Mouse (Mus musculus) forebrain, embryonic 15.5 days (tissue): ENCODE results near the gene Icam5. TPM values are rescaled to one million over a fixed set of nuclear protein-coding genes. Genes with fewer than 3 reads are reported as not detected.
"Not testable (repeated sequence)": the region's sequence is repeated elsewhere in the genome, so short reads cannot be mapped to it uniquely, and the experiment has no call there.

Experiments used
- ATAC-seq: fragments of 200-750 bp; cut with Nextera tagmentation; replicated peaks from 2 replicates; pipeline ENCODE4 v1.8.0; 2017; ENCODE audit warnings: mild to moderate bottlenecking, moderate TSS enrichment, moderate library complexity
- H3K27ac ChIP-seq: fragments of 300-500 bp; sonication (generic); replicated peaks from 2 replicates; pipeline ENCODE4 v1.5.1; 2015; ENCODE audit warnings: mild to moderate bottlenecking, inconsistent platforms
- H3K27me3 ChIP-seq: fragments of 300-500 bp; sonication (generic); 2 replicates; pipeline ENCODE4 v1.6.1; 2015; ENCODE audit warnings: inconsistent platforms
- H3K36me3 ChIP-seq: fragments of 300-500 bp; sonication (generic); 2 replicates; pipeline ENCODE4 v1.6.1; 2015; ENCODE audit warnings: mild to moderate bottlenecking, inconsistent platforms
- H3K4me1 ChIP-seq: fragments of 300-500 bp; sonication (generic); 2 replicates; pipeline ENCODE4 v1.6.1; 2015; ENCODE audit warnings: inconsistent platforms
- H3K4me2 ChIP-seq: fragments of 300-500 bp; sonication (generic); replicated peaks from 2 replicates; pipeline ENCODE4 v1.6.1; 2015; ENCODE audit warnings: mild to moderate bottlenecking, inconsistent platforms
- H3K4me3 ChIP-seq: fragments of 300-500 bp; sonication (generic); 2 replicates; pipeline ENCODE4 v1.5.1; 2015; ENCODE audit warnings: mild to moderate bottlenecking, inconsistent platforms
- H3K9ac ChIP-seq: fragments of 300-500 bp; sonication (generic); replicated peaks from 2 replicates; pipeline ENCODE4 v1.6.1; 2015; ENCODE audit warnings: mild to moderate bottlenecking, inconsistent platforms
- H3K9me3 ChIP-seq: fragments of 300-500 bp; sonication (generic); 2 replicates; pipeline ENCODE4 v1.6.1; 2016; ENCODE audit warnings: inconsistent platforms
- WGBS: fragments of 180-500 bp; shearing (Covaris S2); methylation state at CpG from one replicate; pipeline ENCODE4 v1.1.7; 2015; ENCODE audit warnings: mixed read lengths; 5-methylcytosine and 5-hydroxymethylcytosine counted together
- polyA plus RNA-seq: library from polyadenylated mRNA; unstranded; fragments of >200 nt; fragmentation: Nextera tagmentation; extraction: Ambion mirVana; gene quantifications from 2 replicates; pipeline ENCODE4 v1.2.1, GENCODE M21; 2015

Gene Icam5
- polyA plus RNA-seq, 1 experiment from 2014 or later: 2.2 TPM

DNA sequence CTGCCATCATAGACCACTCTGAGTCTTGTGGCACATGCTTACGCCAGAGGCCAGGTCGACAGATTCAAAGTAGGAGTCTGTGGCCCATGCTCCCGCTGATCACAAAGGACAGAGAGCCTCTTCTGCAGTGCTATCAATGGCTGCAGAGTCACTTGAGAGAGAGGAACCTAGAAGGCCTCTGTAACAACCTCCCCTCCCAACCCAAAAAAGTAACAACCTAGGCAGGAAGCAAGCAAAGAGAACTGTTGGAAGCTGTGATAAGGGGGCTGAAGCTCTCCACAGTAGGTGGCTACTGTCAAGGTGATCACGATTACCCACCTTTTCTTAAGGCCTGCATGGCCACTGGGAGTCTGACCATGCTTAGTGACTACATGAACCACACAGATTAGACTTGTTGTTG is 11.7 kb downstream of the Icam5 start:
- H3K9me3 ChIP-seq: no peaks in the 10 kb centered on the region
- H3K4me2 ChIP-seq: no peak overlapping the region
- peaks cover 17% of the 10 kb centered on the region for H3K27me3 ChIP-seq
- H3K27ac ChIP-seq: no peak overlapping the region
- H3K9ac ChIP-seq: no peak overlapping the region
- no peaks in the 10 kb centered on the region for H3K4me1 ChIP-seq
- ATAC-seq: no peak
- no peak overlapping the region for H3K4me3 ChIP-seq
- WGBS: 88% methylated on average over 4 of the region's 4 CpGs
- no peaks in the 10 kb centered on the region for H3K36me3 ChIP-seq

GRCm38 (mm10) chr9:21044785-21045184 is 12.9 kb downstream of the Icam5 start:
- not testable (repeated sequence) for ATAC-seq, H3K4me3 ChIP-seq, H3K36me3 ChIP-seq, H3K4me1 ChIP-seq, H3K27ac ChIP-seq, H3K27me3 ChIP-seq, H3K9me3 ChIP-seq, H3K9ac ChIP-seq, H3K4me2 ChIP-seq
- 62% methylated on average over 1 of the region's 1 CpGs for WGBS

- H3K4me3 ChIP-seq: no peak overlapping the region
- 83% methylated on average over 3 of the region's 3 CpGs for WGBS
- no peak overlapping the region for H3K27ac ChIP-seq
- no peak overlapping the region for H3K4me2 ChIP-seq
- ATAC-seq: no peak
- 0 out of 2 replicates have a peak, but pooled peaks cover 4% of the 10 kb centered on the region for H3K27me3 ChIP-seq
- H3K9me3 ChIP-seq: no peaks in the 10 kb centered on the region
- H3K9ac ChIP-seq: no peak overlapping the region
- H3K4me1 ChIP-seq: no peaks in the 10 kb centered on the region
- no peaks in the 10 kb centered on the region for H3K36me3 ChIP-seq
Measured at GRCm38 (mm10) chr9:21045235-21045634, 13.4 kb downstream of the Icam5 start.

GRCm38 (mm10) chr9:21051578-21051977 is 19.7 kb downstream of the Icam5 start:
- Histone ChIP-seq H3K4me3 (no peak overlapping the region), H3K27me3 (no peaks in the 10 kb centered on the region), H3K9me3 (no peaks in the 10 kb centered on the region), H3K36me3 (no peaks in the 10 kb centered on the region), H3K9ac (no peak overlapping the region), H3K4me2 (no peak overlapping the region), H3K4me1 (no peaks in the 10 kb centered on the region), H3K27ac (no peak overlapping the region)
- 69% methylated on average over 10 of the region's 10 CpGs for WGBS
- no peak for ATAC-seq

GRCm38 (mm10) chr9:21062928-21063327 is 31.1 kb downstream of the Icam5 start:
- Histone ChIP-seq H3K36me3 (peaks cover 30% of the 10 kb centered on the region), H3K4me1 (no peaks in the 10 kb centered on the region), H3K4me3 (no peak overlapping the region), H3K27ac (no peak overlapping the region), H3K27me3 (no peaks in the 10 kb centered on the region), H3K9ac (no peak overlapping the region), H3K4me2 (no peak overlapping the region), H3K9me3 (no peaks in the 10 kb centered on the region)
- ATAC-seq: no peak
- WGBS: 100% methylated on average over 2 of the region's 2 CpGs

DNA sequence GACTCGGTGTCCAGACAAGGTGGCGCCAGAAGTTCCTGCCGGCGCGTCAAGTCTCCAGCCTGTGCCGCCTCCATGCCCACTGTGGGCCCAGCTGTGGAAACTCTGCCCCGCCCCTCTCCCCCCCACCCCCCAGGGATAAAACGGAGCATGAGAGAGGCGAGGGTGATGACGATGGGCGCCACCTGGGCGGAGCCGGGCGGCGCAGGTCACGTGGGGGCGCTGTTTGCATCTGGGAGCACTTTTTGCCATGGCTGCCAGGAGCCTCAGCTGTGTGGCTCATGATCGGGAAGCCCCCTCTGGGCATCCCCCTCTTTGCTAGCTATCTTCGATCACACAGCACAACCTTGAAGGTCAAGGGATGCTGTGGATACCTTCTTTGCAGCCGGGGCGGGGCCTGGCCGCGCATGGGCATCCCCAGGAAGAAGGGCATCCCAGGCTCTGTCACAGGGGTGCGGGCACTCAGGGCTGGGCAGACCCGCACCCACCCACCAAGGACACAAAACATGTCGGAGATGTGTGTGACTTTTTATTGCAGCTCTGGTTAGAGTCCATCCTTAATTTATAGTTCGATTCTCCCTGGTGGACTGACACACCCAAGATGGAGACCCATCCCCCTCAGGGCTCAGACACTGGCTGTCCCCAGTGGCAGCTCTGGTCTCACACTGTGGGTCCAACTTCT is 35.3 kb downstream of the Icam5 start, which contains the start of gene Zglp1:
Zglp1 (minus strand) TSS at position 88 of the 679 bp plus-strand sequence.
- H3K9ac ChIP-seq: no peak within 1 kb of the TSS
- no peak within 1 kb of the TSS for H3K27ac ChIP-seq
- no peak for ATAC-seq
- H3K9me3 ChIP-seq: no peaks in the 10 kb centered on the region
- H3K4me2 ChIP-seq: no peak within 1 kb of the TSS
- H3K27me3 ChIP-seq: no peaks in the 10 kb centered on the region
- H3K4me1 ChIP-seq: peaks cover 6% of the 10 kb centered on the region
- WGBS: 89% methylated on average over 27 of the region's 27 CpGs
- peaks cover 30% of the 10 kb centered on the region for H3K36me3 ChIP-seq
- no peak within 1 kb of the TSS for H3K4me3 ChIP-seq

- H3K4me3 ChIP-seq: peak overlapping the region; percentile 57
- no peaks in the 10 kb centered on the region for H3K9me3 ChIP-seq
- H3K27me3 ChIP-seq: no peaks in the 10 kb centered on the region
- H3K36me3 ChIP-seq: peaks cover 21% of the 10 kb centered on the region
- H3K4me2 ChIP-seq: peak overlapping the region; percentile 86
- ATAC-seq: 0 out of 2 replicates have a peak, but pooled peaks have one; percentile 1
- H3K27ac ChIP-seq: no peak overlapping the region
- 11% methylated on average over 4 of the region's 4 CpGs for WGBS
- peaks cover 20% of the 10 kb centered on the region for H3K4me1 ChIP-seq
- H3K9ac ChIP-seq: peak overlapping the region; percentile 66
Measured at GRCm38 (mm10) chr9:21072641-21073040, 40.8 kb downstream of the Icam5 start.

DNA sequence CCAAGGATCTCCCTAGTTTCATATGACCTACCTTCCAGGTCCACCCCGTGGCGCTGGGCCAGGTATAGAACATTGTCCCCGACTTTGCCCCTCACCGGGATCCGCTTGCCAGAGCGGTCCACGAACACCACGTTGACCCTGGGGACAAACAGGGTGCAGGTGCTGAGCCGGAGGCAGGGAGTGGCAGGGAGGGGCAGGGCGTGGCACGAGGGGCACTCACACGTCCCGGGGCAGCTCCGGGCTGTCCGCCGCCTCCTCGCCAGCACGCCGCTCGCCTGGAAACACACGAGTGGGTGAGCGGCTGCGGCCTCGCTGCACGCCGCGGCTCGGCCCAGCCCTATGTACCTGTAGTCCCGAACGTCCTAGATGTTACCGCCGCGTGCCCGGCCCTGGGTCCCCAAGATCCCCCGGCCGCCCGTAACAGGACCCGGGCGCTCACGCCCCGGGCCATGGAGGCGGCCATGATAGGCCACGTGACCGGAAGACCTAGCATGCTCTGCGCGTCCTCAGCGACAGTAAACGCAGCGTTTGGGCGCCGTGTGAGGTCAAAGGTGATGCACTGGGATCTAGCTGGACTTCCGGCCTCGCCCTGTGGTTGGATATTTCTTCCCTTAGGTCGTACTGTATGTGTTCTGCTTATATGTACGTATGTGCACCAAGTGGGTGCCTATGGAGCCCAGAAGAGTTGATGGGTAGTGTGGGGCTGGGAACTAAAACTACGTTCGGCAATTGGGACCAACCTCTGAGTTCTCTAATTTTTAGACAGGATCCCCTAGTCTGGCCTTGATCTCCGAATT is 41.4 kb downstream of the Icam5 start, which contains the start of the genes Gm49373 and Fdx1l:
Gm49373 (minus strand) TSS at position 53 of the 797 bp plus-strand sequence.
Fdx1l (minus strand) TSS at position 571 of the 797 bp plus-strand sequence.
- ATAC-seq: peak; percentile 94
- Histone ChIP-seq H3K4me2 (peak within 1 kb of the TSS; percentile 86), H3K4me1 (peaks cover 20% of the 10 kb centered on the region), H3K36me3 (peaks cover 26% of the 10 kb centered on the region), H3K27ac (peak within 1 kb of the TSS; percentile 29; the same call in 1 of the 2 replicates), H3K4me3 (peak within 1 kb of the TSS; percentile 57), H3K9me3 (no peaks in the 10 kb centered on the region), H3K27me3 (no peaks in the 10 kb centered on the region), H3K9ac (peak within 1 kb of the TSS; percentile 66)
- 3% methylated on average over 58 of the region's 58 CpGs for WGBS

DNA sequence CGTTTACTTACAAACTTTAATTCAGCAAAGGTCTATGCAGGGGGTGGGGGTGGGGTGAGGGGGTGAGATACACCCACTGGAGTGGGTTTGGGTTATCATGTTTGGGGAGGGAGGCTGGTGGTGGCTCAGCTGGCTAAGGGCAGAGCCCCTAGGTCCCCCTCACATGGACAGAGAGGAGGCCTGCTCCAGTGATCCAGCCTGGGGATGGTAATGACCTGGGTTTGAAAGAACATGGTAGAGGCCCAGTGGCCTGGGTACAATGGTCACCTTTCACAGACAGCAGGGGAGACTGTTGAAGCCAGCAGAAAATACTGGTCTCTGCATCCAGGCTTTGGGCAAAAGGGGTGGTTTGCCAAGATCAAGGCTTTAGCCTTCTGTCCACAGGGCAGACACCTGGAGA is 42.3 kb downstream of the Icam5 start:
- Histone ChIP-seq H3K4me1 (peaks cover 20% of the 10 kb centered on the region), H3K27ac (no peak overlapping the region), H3K4me3 (no peak overlapping the region), H3K9ac (no peak overlapping the region), H3K27me3 (no peaks in the 10 kb centered on the region), H3K9me3 (no peaks in the 10 kb centered on the region), H3K36me3 (peaks cover 36% of the 10 kb centered on the region), H3K4me2 (no peak overlapping the region)
- 100% methylated on average over 1 of the region's 1 CpGs for WGBS
- ATAC-seq: no peak

DNA sequence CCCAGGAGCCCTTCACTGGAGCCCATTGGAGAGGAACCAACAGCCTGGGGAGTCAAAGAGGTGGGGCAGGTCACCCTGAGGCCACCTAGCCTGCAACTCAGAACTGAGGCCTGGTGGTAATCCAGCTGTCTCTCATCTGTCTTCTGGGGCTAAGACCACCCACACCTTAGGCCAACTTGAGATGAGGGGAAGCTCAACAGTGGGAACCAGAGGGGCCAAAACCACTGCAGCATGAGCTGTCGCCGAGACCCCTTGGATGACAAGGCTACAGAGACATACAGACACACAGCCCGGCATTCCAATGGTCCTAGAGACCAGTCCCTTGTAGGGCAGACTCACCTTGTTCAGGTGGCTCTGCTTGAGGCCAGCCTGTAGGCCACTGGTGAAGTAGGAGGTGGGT is 43.8 kb downstream of the Icam5 start:
- Histone ChIP-seq H3K27ac (no peak overlapping the region), H3K36me3 (peaks cover 50% of the 10 kb centered on the region), H3K27me3 (no peaks in the 10 kb centered on the region), H3K4me1 (peaks cover 20% of the 10 kb centered on the region), H3K9ac (no peak overlapping the region), H3K4me2 (no peak overlapping the region), H3K4me3 (no peak overlapping the region), H3K9me3 (no peaks in the 10 kb centered on the region)
- no peak for ATAC-seq
- 91% methylated on average over 3 of the region's 3 CpGs for WGBS

DNA sequence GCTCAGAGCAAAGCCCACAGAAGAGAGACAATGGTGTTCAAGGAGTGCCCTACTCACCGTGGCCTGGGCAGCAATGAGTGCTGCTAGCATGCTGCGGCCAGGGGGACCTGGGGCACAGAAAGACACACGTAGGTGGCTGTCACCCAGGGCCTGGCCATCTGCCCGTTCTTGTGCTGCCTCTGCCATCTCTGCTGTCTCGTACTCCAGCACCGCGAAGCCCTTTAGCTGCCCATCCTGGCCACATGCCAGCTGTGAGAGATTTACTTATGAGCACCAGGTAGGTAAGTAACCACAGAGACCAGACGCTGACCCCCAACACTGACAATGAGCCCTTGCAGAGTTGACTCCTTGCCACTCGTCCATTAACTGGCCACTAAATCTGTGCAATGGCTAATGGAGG is 49.3 kb downstream of the Icam5 start:
- no peak overlapping the region for H3K9ac ChIP-seq
- no peak for ATAC-seq
- no peaks in the 10 kb centered on the region for H3K9me3 ChIP-seq
- 0 out of 2 replicates have a peak, but pooled peaks cover 2% of the 10 kb centered on the region for H3K4me1 ChIP-seq
- WGBS: 81% methylated on average over 9 of the region's 9 CpGs
- H3K36me3 ChIP-seq: peaks cover 84% of the 10 kb centered on the region
- no peaks in the 10 kb centered on the region for H3K27me3 ChIP-seq
- H3K4me3 ChIP-seq: no peak overlapping the region
- H3K4me2 ChIP-seq: no peak overlapping the region
- no peak overlapping the region for H3K27ac ChIP-seq

DNA sequence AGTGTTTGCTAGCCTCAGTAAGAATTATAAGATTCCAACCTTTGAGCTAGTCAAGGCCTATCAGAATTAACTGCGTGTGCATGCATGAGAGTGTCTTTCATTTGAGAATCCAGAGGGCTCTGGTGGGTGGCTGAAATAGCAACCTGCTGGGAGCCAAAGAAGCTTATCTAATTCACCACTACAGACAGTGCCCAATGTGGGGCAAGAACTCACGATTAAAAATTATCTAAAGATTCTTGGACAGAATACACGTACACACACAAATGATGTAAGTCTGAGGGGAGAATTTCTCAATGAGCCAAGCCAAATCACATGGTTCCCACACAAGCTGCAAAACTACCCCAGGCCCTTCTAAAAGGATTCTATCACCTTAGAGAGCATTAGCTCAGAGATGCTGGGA is 51.5 kb downstream of the Icam5 start:
- Histone ChIP-seq H3K27me3 (no peaks in the 10 kb centered on the region), H3K4me2 (no peak overlapping the region), H3K4me3 (no peak overlapping the region), H3K27ac (no peak overlapping the region), H3K9ac (no peak overlapping the region), H3K4me1 (0 out of 2 replicates have a peak, but pooled peaks cover 2% of the 10 kb centered on the region), H3K9me3 (no peaks in the 10 kb centered on the region), H3K36me3 (peaks cover 87% of the 10 kb centered on the region)
- 80% methylated on average over 3 of the region's 3 CpGs for WGBS
- ATAC-seq: no peak
